Mouse (Mus musculus) liver, postnatal 0 days (tissue): ENCODE results near the gene Sppl2c. TPM values are rescaled to one million over a fixed set of nuclear protein-coding genes. Genes with fewer than 3 reads are reported as not detected.
A peak's percentile ranks its signal among the peaks of the same experiment; 100 is the strongest.

ENCODE experiments used
- ATAC-seq: fragments of 200-750 bp; cut with Nextera tagmentation; 2 replicates; pipeline ENCODE4 v1.8.0; 2017; ENCODE audit warnings: mild to moderate bottlenecking, moderate library complexity
- DNase-seq: peaks from one replicate; pipeline ENCODE4 v3.0.0-alpha.2; 2016
- H3K27ac ChIP-seq: fragments of 300-500 bp; sonication (generic); 2 replicates; pipeline ENCODE4 v1.5.1; 2014; ENCODE audit warnings: antibody characterized with exemption, moderate library complexity, mild to moderate bottlenecking, low read depth
- H3K27me3 ChIP-seq: fragments of 300-500 bp; sonication (generic); 2 replicates; pipeline ENCODE4 v1.6.1; 2014; ENCODE audit warnings: low read length, control low read depth, mixed read lengths; ENCODE audit not compliant: insufficient read depth
- H3K36me3 ChIP-seq: fragments of 300-500 bp; sonication (generic); replicated peaks from 2 replicates; pipeline ENCODE4 v1.6.1; 2014; ENCODE audit warnings: mild to moderate bottlenecking, control low read depth, low read length, moderate library complexity, mixed read lengths; ENCODE audit not compliant: insufficient read depth
- H3K4me1 ChIP-seq: fragments of 300-500 bp; sonication (generic); 2 replicates; pipeline ENCODE4 v1.6.1; 2014; ENCODE audit warnings: antibody characterized with exemption, mild to moderate bottlenecking, control low read depth; ENCODE audit not compliant: insufficient read depth
- H3K4me2 ChIP-seq: fragments of 300-500 bp; sonication (generic); 2 replicates; pipeline ENCODE4 v1.6.1; 2014; ENCODE audit warnings: low read depth, mild to moderate bottlenecking, low read length, moderate library complexity, mixed read lengths
- H3K4me3 ChIP-seq: fragments of 300-500 bp; sonication (generic); 2 replicates; pipeline ENCODE4 v1.5.1; 2014; ENCODE audit warnings: low read depth, low read length
- H3K9ac ChIP-seq: fragments of 300-500 bp; sonication (generic); replicated peaks from 2 replicates; pipeline ENCODE4 v1.6.1; 2014; ENCODE audit warnings: mild to moderate bottlenecking, moderate library complexity
- H3K9me3 ChIP-seq: fragments of 300-500 bp; sonication (generic); 2 replicates; pipeline ENCODE4 v1.6.1; 2016; ENCODE audit warnings: mild to moderate bottlenecking, control low read depth, low read length, mixed read lengths
- CTCF ChIP-seq: sonication (generic); IDR thresholded peaks from 2 replicates; pipeline ENCODE4 v1.5.1; 2016; ENCODE audit warnings: antibody characterized with exemption, low read depth
- EP300 ChIP-seq: IDR thresholded peaks from 2 replicates; pipeline ENCODE4 v1.6.1; 2016; ENCODE audit warnings: antibody characterized with exemption, low read depth, mild to moderate bottlenecking
- WGBS: fragments of 180-500 bp; shearing (Covaris S2); extraction: QIAGEN DNeasy Blood & Tissue Kit; methylation state at CpG from one replicate; pipeline ENCODE4 v1.1.7; 2014; ENCODE audit not compliant: insufficient replicate concordance; 5-methylcytosine and 5-hydroxymethylcytosine counted together
- polyA plus RNA-seq: library from polyadenylated mRNA; unstranded; fragments of >200 nt; fragmentation: Nextera tagmentation; extraction: Ambion mirVana; gene quantifications from 2 replicates; pipeline ENCODE4 v1.2.1, GENCODE M21; 2015

Sppl2c gene
- polyA plus RNA-seq, 1 experiment from 2014 or later, result not detected

- Histone ChIP-seq H3K36me3 (no peaks in the 10 kb centered on the region), H3K27ac (no peak overlapping the region), H3K27me3 (peaks cover 22% of the 10 kb centered on the region), H3K9ac (no peak overlapping the region), H3K4me2 (no peak overlapping the region), H3K4me3 (no peak overlapping the region), H3K4me1 (no peaks in the 10 kb centered on the region), H3K9me3 (no peaks in the 10 kb centered on the region)
- ATAC-seq (no peak), DNase-seq (no peak)
- 76% methylated on average over 5 of the region's 5 CpGs for WGBS
- TF ChIP-seq EP300 (no peak), CTCF (no peak)
Observed at GRCm38 (mm10) chr11:104161153-104161552, 25.0 kb upstream of the Sppl2c start.

- Histone ChIP-seq H3K9me3 (no peaks in the 10 kb centered on the region), H3K36me3 (no peaks in the 10 kb centered on the region), H3K27me3 (no peaks in the 10 kb centered on the region), H3K4me1 (no peaks in the 10 kb centered on the region), H3K4me2 (no peak overlapping the region), H3K4me3 (no peak overlapping the region), H3K9ac (no peak overlapping the region), H3K27ac (no peak overlapping the region)
- no peak for DNase-seq
- WGBS, result 81% methylated on average over 10 of the region's 10 CpGs
- no peak for ATAC-seq
- TF ChIP-seq EP300 (no peak), CTCF (no peak)
Observed at GRCm38 (mm10) chr11:104164257-104164656, 21.9 kb upstream of the Sppl2c start.

GRCm38 (mm10) chr11:104171281-104171781 lies 14.8 kb upstream of the Sppl2c start:
- H3K9ac ChIP-seq, result no peak overlapping the region
- H3K36me3 ChIP-seq, result no peaks in the 10 kb centered on the region
- H3K27ac ChIP-seq, result no peak overlapping the region
- no peak for TF ChIP-seq EP300
- peak; percentile 92 for TF ChIP-seq CTCF
- WGBS, result 34% methylated on average over 12 of the region's 12 CpGs
- no peak overlapping the region for H3K4me2 ChIP-seq
- H3K9me3 ChIP-seq, result no peaks in the 10 kb centered on the region
- no peaks in the 10 kb centered on the region for H3K27me3 ChIP-seq
- DNase-seq (peak; percentile 65), ATAC-seq (no peak)
- no peaks in the 10 kb centered on the region for H3K4me1 ChIP-seq
- H3K4me3 ChIP-seq, result no peak overlapping the region

- Histone ChIP-seq H3K36me3 (no peaks in the 10 kb centered on the region), H3K4me2 (no peak overlapping the region), H3K27me3 (no peaks in the 10 kb centered on the region), H3K4me3 (no peak overlapping the region), H3K27ac (no peak overlapping the region), H3K9ac (no peak overlapping the region), H3K9me3 (no peaks in the 10 kb centered on the region), H3K4me1 (no peaks in the 10 kb centered on the region)
- no peak for DNase-seq
- ATAC-seq, result no peak
- no peak for TF ChIP-seq EP300
- TF ChIP-seq CTCF, result no peak
- WGBS, result 38% methylated on average over 7 of the region's 7 CpGs
Observed at GRCm38 (mm10) chr11:104178893-104179292, 7.2 kb upstream of the Sppl2c start.

- Histone ChIP-seq H3K27me3 (no peaks in the 10 kb centered on the region), H3K4me1 (no peaks in the 10 kb centered on the region), H3K4me3 (no peak overlapping the region), H3K9ac (no peak overlapping the region), H3K36me3 (no peaks in the 10 kb centered on the region), H3K27ac (no peak overlapping the region), H3K9me3 (no peaks in the 10 kb centered on the region), H3K4me2 (no peak overlapping the region)
- DNase-seq (no peak), ATAC-seq (no peak)
- 64% methylated on average over 5 of the region's 5 CpGs for WGBS
- TF ChIP-seq EP300 (no peak), CTCF (no peak)
Observed at GRCm38 (mm10) chr11:104179804-104180203, 6.3 kb upstream of the Sppl2c start.

GRCm38 (mm10) chr11:104182141-104182540 lies 4.0 kb upstream of the Sppl2c start:
- Histone ChIP-seq H3K4me1 (no peaks in the 10 kb centered on the region), H3K9ac (no peak overlapping the region), H3K27me3 (no peaks in the 10 kb centered on the region), H3K27ac (no peak overlapping the region), H3K9me3 (no peaks in the 10 kb centered on the region), H3K4me3 (no peak overlapping the region), H3K36me3 (no peaks in the 10 kb centered on the region), H3K4me2 (no peak overlapping the region)
- no peak for DNase-seq
- TF ChIP-seq CTCF (no peak), EP300 (no peak)
- no peak for ATAC-seq
- 63% methylated on average over 3 of the region's 3 CpGs for WGBS

GRCm38 (mm10) chr11:104186837-104187150 lies 667 bp downstream of the Sppl2c start:
- no peak overlapping the region for H3K4me3 ChIP-seq
- DNase-seq (no peak), ATAC-seq (no peak)
- no peak overlapping the region for H3K27ac ChIP-seq
- TF ChIP-seq CTCF (no peak), EP300 (no peak)
- WGBS, result 82% methylated on average over 9 of the region's 9 CpGs
- no peaks in the 10 kb centered on the region for H3K9me3 ChIP-seq
- no peak overlapping the region for H3K9ac ChIP-seq
- no peaks in the 10 kb centered on the region for H3K36me3 ChIP-seq
- no peaks in the 10 kb centered on the region for H3K4me1 ChIP-seq
- no peak overlapping the region for H3K4me2 ChIP-seq
- H3K27me3 ChIP-seq, result no peaks in the 10 kb centered on the region
